Mouse (Mus musculus) heart, postnatal 25 days (tissue): Measurements from ENCODE around the gene Olfr1438-ps1. TPM values are rescaled to one million over a fixed set of nuclear protein-coding genes. Genes with fewer than 3 reads are reported as not detected.
"Not testable (repeated sequence)": the region's sequence is repeated elsewhere in the genome, so short reads cannot be mapped to it uniquely, and the experiment has no call there.

Source experiments
- DNase-seq: peaks from one replicate; pipeline ENCODE4 v3.0.0; 2022; ENCODE audit warnings: low spot score
- intact Hi-C: fragments of 180-260 bp; cut with DNase I; formaldehyde crosslinking; loops from one replicate; pipeline ENCODE4 v1.15.1; 2025
- total RNA-seq, 2 experiments: library from RNA; stranded (reverse); gene quantifications; 2 replicates each; pipeline ENCODE4 v1.2.3; 2021

The Olfr1438-ps1 gene
- not detected for total RNA-seq

DNA sequence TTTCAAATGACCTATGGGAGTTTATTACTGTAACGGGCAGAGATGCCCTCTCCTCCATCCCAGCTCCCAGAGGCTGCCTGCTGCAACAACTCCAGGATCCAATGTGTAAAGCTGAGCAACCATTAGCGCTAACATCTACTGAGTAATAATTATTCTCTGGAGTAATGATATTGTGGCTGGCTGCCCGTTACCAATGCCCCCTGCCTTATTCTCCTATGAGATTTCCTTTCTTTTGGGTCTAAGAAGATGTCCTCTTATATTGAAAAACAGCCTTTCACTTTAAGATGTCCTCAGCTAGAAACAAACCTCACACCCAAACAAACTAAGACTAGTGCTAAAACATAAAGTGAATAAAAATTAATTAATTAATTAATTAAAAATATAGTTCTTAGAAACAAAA, at the start of gene Olfr1438-ps1:
Gene Olfr1438-ps1 (minus strand): TSS at position 101 of the 400 bp plus-strand sequence.
- intact Hi-C loops = no loop called here

DNA sequence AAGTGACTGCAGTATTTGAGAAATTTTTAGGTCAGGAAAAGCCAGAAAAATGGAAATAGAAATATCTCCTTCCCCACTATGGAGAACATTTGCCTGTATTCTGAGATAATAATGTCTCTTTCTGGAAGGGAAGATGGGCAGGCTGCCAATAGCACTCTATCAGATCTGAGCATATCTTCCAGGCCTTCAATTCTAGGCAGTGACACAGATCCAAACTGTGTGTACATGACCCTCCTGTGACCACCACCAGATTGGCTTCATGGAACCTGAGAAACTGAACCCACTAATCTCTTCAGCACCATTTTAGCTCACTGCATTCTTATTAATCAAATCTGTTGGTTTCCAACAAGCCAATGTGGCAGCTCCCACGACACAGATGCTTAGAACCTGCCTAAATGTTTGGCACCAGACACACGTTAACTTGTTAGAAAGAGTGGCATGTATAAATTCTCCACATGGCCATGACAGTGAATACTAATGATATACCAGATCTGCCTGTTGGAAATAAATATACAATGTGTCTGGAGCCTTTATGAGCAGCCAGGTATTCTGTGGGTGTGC, 38.8 kb upstream of the Olfr1438-ps1 start:
- intact Hi-C loops = no loop called here

More for the DNA sequence above, at the start of gene Olfr1438-ps1:
- no peak for DNase-seq

GRCm38 (mm10) chr19:12373004-12373403, 37.3 kb upstream of the Olfr1438-ps1 start:
- intact Hi-C loops = no loop called here
- DNase-seq = no peak

More for the DNA sequence above, 38.8 kb upstream of the Olfr1438-ps1 start:
- DNase-seq = no peak

- DNase-seq = no peak
- intact Hi-C loops = no loop called here
These were observed 10.7 kb downstream of the Olfr1438-ps1 start, which contains the start of gene Olfr1437 for GRCm38 (mm10) chr19:12325001-12325400. Gene Olfr1437, minus strand, starts transcription at chr19:12325101.

DNA sequence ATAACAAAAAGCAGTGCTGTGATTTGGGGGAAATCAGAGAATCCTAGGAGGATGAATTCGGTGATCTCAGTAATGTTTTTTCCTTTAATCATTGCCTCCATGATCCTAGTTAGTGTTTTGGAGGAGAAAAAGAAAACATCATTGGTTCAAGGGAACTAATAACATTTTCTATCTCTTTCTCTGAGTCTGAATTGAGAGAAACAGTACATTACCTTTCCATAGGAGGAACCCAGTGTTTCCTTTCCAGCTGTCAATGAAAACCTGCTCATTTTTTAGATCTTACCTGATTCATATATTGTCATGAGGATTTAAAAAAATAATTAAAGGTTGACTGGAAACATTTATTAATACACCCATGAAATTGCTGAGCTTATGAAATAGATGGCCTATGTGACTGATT, 36.7 kb downstream of the Olfr1438-ps1 start, which contains the start of gene Olfr1436:
Gene Olfr1436 (minus strand): TSS at position 101 of the 400 bp plus-strand sequence.
- intact Hi-C loops = not testable (repeated sequence)

GRCm38 (mm10) chr19:12292979-12293378, 42.7 kb downstream of the Olfr1438-ps1 start:
- DNase-seq = no peak
- intact Hi-C loops = no loop called here

More for the DNA sequence above, 36.7 kb downstream of the Olfr1438-ps1 start, which contains the start of gene Olfr1436:
- not testable (repeated sequence) for DNase-seq

DNA sequence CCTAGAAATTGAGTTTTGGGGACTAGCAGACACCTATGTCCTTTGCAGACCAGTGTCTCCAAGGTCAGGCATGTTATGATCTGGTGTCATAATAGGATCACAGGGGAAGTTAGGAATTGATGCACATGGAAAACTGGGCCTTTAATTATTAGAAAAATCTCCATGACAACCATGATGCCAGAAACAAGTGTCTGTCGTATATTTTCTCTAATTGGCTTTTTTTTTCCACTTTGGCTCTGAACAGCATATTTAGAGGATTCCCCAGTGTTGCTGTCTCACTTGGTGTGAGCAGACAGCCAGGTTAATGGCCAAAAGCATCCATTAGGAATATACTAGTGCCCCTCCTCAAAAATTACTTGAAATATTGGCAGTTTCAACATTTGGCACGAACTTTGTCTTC, 56.2 kb downstream of the Olfr1438-ps1 start, which contains the start of gene Olfr1434:
Gene Olfr1434 (plus strand): TSS at position 301 of the 400 bp plus-strand sequence.
- intact Hi-C loops = no loop called here
- no peak for DNase-seq

Other genes with a start within 250 kb of the Olfr1438-ps1 start
- not detected for gene Olfr1426, start 243.9 kb downstream of the Olfr1438-ps1 start, total RNA-seq
- not detected for gene Olfr1427, start 232.6 kb downstream of the Olfr1438-ps1 start, total RNA-seq
- gene Olfr1428, start 220.0 kb downstream of the Olfr1438-ps1 start, total RNA-seq = not detected
- gene Olfr76, start 212.7 kb downstream of the Olfr1438-ps1 start, total RNA-seq = not detected
- gene Olfr1555-ps1, start 165.8 kb downstream of the Olfr1438-ps1 start, total RNA-seq = not detected
- not detected for gene Olfr1431, start 135.3 kb downstream of the Olfr1438-ps1 start, total RNA-seq
- gene Olfr1432, start 103.3 kb downstream of the Olfr1438-ps1 start, total RNA-seq = not detected
- not detected for gene Olfr262, start 94.3 kb downstream of the Olfr1438-ps1 start, total RNA-seq
- not detected for gene Olfr235, start 74.9 kb downstream of the Olfr1438-ps1 start, total RNA-seq
- gene Olfr1434, start 56.1 kb downstream of the Olfr1438-ps1 start, total RNA-seq = not detected
- gene Olfr1436, start 36.8 kb downstream of the Olfr1438-ps1 start, total RNA-seq = not detected
- gene Olfr1437, start 10.8 kb downstream of the Olfr1438-ps1 start, total RNA-seq = not detected
- gene Olfr1440, start 51.4 kb upstream of the Olfr1438-ps1 start, total RNA-seq = not detected
- gene Olfr1441, start 81.5 kb upstream of the Olfr1438-ps1 start, total RNA-seq = not detected
- gene Pfpl, start 92.0 kb upstream of the Olfr1438-ps1 start, total RNA-seq = not detected
- 1 to 10 TPM; 7.4 to 8.3 TPM for gene Mpeg1, start 124.9 kb upstream of the Olfr1438-ps1 start, total RNA-seq
- 1 to 10 TPM; 6.8 to 8.1 TPM for gene Dtx4, start 165.5 kb upstream of the Olfr1438-ps1 start, total RNA-seq
- 1 to 10 TPM; 5.6 to 6.1 TPM for gene Fam111a, start 209.8 kb upstream of the Olfr1438-ps1 start, total RNA-seq